Mouse (Mus musculus) heart, postnatal 0 days (tissue): ENCODE data around the gene Amn1. TPM values are rescaled to one million over a fixed set of nuclear protein-coding genes. Genes with fewer than 3 reads are reported as not detected.
"Not testable (repeated sequence)": the region's sequence is repeated elsewhere in the genome, so short reads cannot be mapped to it uniquely, and the experiment has no call there.

ENCODE experiments used
- ATAC-seq: fragments of 200-750 bp; cut with Nextera tagmentation; 2 replicates; pipeline ENCODE4 v1.8.0; 2017; ENCODE audit warnings: low read depth, moderate number of reproducible peaks, moderate library complexity; ENCODE audit not compliant: insufficient read depth
- DNase-seq: peaks from one replicate; pipeline ENCODE4 v3.0.0-alpha.2; 2016; ENCODE audit warnings: low spot score
- H3K27ac ChIP-seq: fragments of 300-500 bp; sonication (generic); 2 replicates; pipeline ENCODE4 v1.5.1; 2014; ENCODE audit warnings: low read depth, mild to moderate bottlenecking
- H3K27me3 ChIP-seq: fragments of 300-500 bp; sonication (generic); 2 replicates; pipeline ENCODE4 v1.6.1; 2014; ENCODE audit warnings: low read length, mixed read lengths; ENCODE audit not compliant: control insufficient read depth, insufficient read depth
- H3K36me3 ChIP-seq: fragments of 300-500 bp; sonication (generic); replicated peaks from 2 replicates; pipeline ENCODE4 v1.6.1; 2014; ENCODE audit warnings: low read length, mixed read lengths; ENCODE audit not compliant: control insufficient read depth, insufficient read depth
- H3K4me1 ChIP-seq: fragments of 300-500 bp; sonication (generic); 2 replicates; pipeline ENCODE4 v1.6.1; 2014; ENCODE audit warnings: antibody characterized with exemption; ENCODE audit not compliant: control insufficient read depth, insufficient read depth
- H3K4me2 ChIP-seq: fragments of 300-500 bp; sonication (generic); 2 replicates; pipeline ENCODE4 v1.6.1; 2014; ENCODE audit warnings: low read depth, mild to moderate bottlenecking, low read length, moderate library complexity
- H3K4me3 ChIP-seq: fragments of 300-500 bp; sonication (generic); 2 replicates; pipeline ENCODE4 v1.5.1; 2014; ENCODE audit warnings: low read depth, low read length
- H3K9ac ChIP-seq: fragments of 300-500 bp; sonication (generic); replicated peaks from 2 replicates; pipeline ENCODE4 v1.6.1; 2014; ENCODE audit warnings: low read depth, low read length, mixed read lengths
- H3K9me3 ChIP-seq: fragments of 300-500 bp; sonication (generic); replicated peaks from 2 replicates; pipeline ENCODE4 v1.6.1; 2016; ENCODE audit warnings: low read length; ENCODE audit not compliant: control insufficient read depth
- CTCF ChIP-seq: IDR thresholded peaks from 2 replicates; pipeline ENCODE4 v1.5.1; 2016; ENCODE audit warnings: antibody characterized with exemption, control low read depth, low read depth
- EP300 ChIP-seq: IDR thresholded peaks from 2 replicates; pipeline ENCODE4 v1.6.1; 2016; ENCODE audit warnings: antibody characterized with exemption, low read depth
- WGBS: fragments of 180-500 bp; shearing (Covaris S2); extraction: QIAGEN DNeasy Blood & Tissue Kit; methylation state at CpG from one replicate; pipeline ENCODE4 v1.1.7; 2014; 5-methylcytosine and 5-hydroxymethylcytosine counted together
- polyA plus RNA-seq: library from polyadenylated mRNA; unstranded; fragments of >200 nt; fragmentation: Nextera tagmentation; extraction: Ambion mirVana; gene quantifications from 2 replicates; pipeline ENCODE4 v1.2.1, GENCODE M21; 2015
- total RNA-seq: library from RNA; depleted of rRNA; stranded (reverse); fragments of >200 nt; gene quantifications from 2 replicates; pipeline ENCODE4 v1.2.3, GENCODE M21; 2014; ENCODE audit warnings: low replicate concordance

Gene Amn1
- total and polyA plus RNA-seq, 2 experiments from 2014 or later: 21.3 to 29.9 TPM

DNA sequence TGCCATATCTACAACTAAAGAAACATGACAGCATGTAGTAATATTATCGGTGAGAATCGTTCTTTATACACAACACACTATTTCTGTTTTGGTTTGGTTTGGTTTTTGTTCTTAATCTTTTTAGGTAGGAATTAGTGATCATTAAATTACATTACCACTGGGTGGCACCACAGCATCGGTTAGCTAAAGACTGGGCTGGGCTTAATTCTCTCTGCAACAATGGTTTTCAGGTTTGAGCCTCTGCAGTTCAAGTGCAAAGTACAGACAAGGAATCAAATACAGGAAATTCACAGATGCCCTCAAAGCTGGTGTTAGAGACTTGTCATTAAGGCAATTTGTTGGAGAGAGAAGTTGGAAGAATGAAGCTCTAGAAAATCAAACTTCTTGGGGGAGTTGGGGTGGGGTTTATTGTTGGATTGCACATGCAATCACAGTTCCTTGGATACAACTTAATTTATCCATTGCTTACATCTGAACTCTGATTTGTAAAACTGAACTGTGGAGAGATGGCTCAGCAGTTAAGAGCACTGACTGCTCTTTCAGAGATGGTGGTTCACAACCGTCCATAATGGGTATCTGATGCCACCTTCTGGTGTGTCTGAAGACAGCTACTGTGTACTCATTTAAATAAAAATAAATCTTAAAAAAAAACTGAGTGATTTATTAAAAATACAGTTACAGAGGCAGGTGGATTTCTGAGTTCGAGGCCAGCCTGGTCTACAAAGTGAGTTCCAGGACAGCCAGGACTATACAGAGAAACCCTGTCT lies 56.0 kb downstream of the Amn1 start:
- TF ChIP-seq EP300 (no peak), CTCF (peak; percentile 85)
- Histone ChIP-seq H3K9me3 (no peaks in the 10 kb centered on the region), H3K27ac (no peak overlapping the region), H3K9ac (no peak overlapping the region), H3K4me2 (no peak overlapping the region), H3K4me1 (peaks cover 4% of the 10 kb centered on the region), H3K4me3 (no peak overlapping the region), H3K36me3 (no peaks in the 10 kb centered on the region), H3K27me3 (no peaks in the 10 kb centered on the region)
- DNase-seq (peak; percentile 80), ATAC-seq (0 out of 2 replicates have a peak, but pooled peaks have one; percentile 57)
- 32% methylated on average over 5 of the region's 5 CpGs for WGBS

GRCm38 (mm10) chr6:149131111-149131510 lies 57.4 kb downstream of the Amn1 start:
- ATAC-seq (no peak), DNase-seq (no peak)
- no peak overlapping the region for H3K9ac ChIP-seq
- no peaks in the 10 kb centered on the region for H3K27me3 ChIP-seq
- no peak overlapping the region for H3K4me3 ChIP-seq
- H3K27ac ChIP-seq: no peak overlapping the region
- no peak for TF ChIP-seq EP300
- TF ChIP-seq CTCF: no peak
- peaks cover 4% of the 10 kb centered on the region for H3K4me1 ChIP-seq
- WGBS: 33% methylated on average over 3 of the region's 3 CpGs
- H3K9me3 ChIP-seq: no peaks in the 10 kb centered on the region
- no peak overlapping the region for H3K4me2 ChIP-seq
- H3K36me3 ChIP-seq: no peaks in the 10 kb centered on the region

DNA sequence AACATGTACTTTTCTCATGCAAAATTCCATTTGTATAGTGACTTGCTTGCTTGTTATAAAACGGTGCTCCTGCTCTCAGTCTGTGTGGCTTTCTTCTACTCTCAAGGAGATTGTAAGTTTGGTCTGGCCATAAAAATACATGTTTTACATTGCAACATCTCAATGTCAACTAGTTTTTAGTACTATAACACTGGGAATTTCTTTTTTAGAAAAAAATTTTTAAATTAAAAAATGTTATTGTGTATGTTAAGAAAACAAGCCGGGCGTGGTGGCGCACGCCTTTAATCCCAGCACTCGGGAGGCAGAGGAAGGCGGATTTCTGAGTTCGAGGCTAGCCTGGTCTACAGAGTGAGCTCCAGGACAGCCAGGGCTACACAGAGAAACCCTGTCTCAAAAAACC lies 58.6 kb downstream of the Amn1 start, which contains the start of gene Gm10203:
Gene Gm10203 (plus strand): TSS at position 301 of the 400 bp plus-strand sequence.
- H3K27ac ChIP-seq, H3K9me3 ChIP-seq, H3K4me3 ChIP-seq, H3K27me3 ChIP-seq, H3K9ac ChIP-seq, H3K4me2 ChIP-seq, H3K4me1 ChIP-seq, DNase-seq, H3K36me3 ChIP-seq, ATAC-seq: not testable (repeated sequence)
- 82% methylated on average over 8 of the region's 8 CpGs for WGBS

DNA sequence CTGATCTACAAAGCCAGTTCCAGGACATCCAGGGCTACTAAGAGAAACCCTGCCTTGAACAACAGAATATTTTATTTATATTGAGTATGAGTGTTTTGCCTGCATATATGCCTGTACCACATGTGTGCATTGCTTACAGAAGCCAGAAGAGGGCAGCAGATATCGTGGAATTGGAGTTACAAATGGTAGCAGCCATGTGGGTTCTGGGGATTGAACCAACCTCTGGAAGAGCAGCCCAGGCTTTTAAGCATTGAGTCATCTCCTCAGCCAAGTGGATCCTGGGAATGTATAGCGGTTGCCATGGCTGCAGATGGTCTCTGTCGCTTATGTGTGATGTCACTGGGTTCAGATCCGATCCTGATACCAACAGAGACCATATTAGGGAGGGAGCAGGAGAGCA lies 61.8 kb downstream of the Amn1 start:
- peak; percentile 44 for TF ChIP-seq CTCF
- no peak for TF ChIP-seq EP300
- no peak for ATAC-seq
- Histone ChIP-seq H3K9me3 (no peaks in the 10 kb centered on the region), H3K27ac (no peak overlapping the region), H3K9ac (no peak overlapping the region), H3K27me3 (no peaks in the 10 kb centered on the region), H3K36me3 (no peaks in the 10 kb centered on the region), H3K4me1 (no peaks in the 10 kb centered on the region), H3K4me3 (no peak overlapping the region), H3K4me2 (no peak overlapping the region)
- 58% methylated on average over 4 of the region's 4 CpGs for WGBS
- DNase-seq: no peak

- Histone ChIP-seq H3K4me2 (no peak overlapping the region), H3K4me3 (no peak overlapping the region), H3K9me3 (no peaks in the 10 kb centered on the region), H3K27me3 (no peaks in the 10 kb centered on the region), H3K4me1 (no peaks in the 10 kb centered on the region), H3K36me3 (no peaks in the 10 kb centered on the region), H3K27ac (no peak overlapping the region), H3K9ac (no peak overlapping the region)
- no peak for ATAC-seq
- no peak for DNase-seq
- TF ChIP-seq CTCF (no peak), EP300 (no peak)
- 67% methylated on average over 3 of the region's 3 CpGs for WGBS
Measured at GRCm38 (mm10) chr6:149123042-149123441, 65.5 kb downstream of the Amn1 start.

- Histone ChIP-seq H3K4me3 (no peak overlapping the region), H3K36me3 (no peaks in the 10 kb centered on the region), H3K27ac (no peak overlapping the region), H3K9ac (no peak overlapping the region), H3K4me2 (no peak overlapping the region), H3K27me3 (no peaks in the 10 kb centered on the region), H3K9me3 (no peaks in the 10 kb centered on the region), H3K4me1 (no peaks in the 10 kb centered on the region)
- DNase-seq (peak; percentile 82), ATAC-seq (peak; percentile 75)
- TF ChIP-seq EP300 (no peak), CTCF (peak; percentile 79)
- 35% methylated on average over 2 of the region's 2 CpGs for WGBS
Measured at GRCm38 (mm10) chr6:149119853-149120252, 68.7 kb downstream of the Amn1 start.
